Mouse (Mus musculus): ENCODE measurements around the gene Commd9. TPM values are rescaled to one million over a fixed set of nuclear protein-coding genes. Genes with fewer than 3 reads are reported as not detected.

Commd9 gene
- polyA plus RNA-seq (2012; rRNA removed): 31.7 and 39.3 TPM in 2 replicates

DNA sequence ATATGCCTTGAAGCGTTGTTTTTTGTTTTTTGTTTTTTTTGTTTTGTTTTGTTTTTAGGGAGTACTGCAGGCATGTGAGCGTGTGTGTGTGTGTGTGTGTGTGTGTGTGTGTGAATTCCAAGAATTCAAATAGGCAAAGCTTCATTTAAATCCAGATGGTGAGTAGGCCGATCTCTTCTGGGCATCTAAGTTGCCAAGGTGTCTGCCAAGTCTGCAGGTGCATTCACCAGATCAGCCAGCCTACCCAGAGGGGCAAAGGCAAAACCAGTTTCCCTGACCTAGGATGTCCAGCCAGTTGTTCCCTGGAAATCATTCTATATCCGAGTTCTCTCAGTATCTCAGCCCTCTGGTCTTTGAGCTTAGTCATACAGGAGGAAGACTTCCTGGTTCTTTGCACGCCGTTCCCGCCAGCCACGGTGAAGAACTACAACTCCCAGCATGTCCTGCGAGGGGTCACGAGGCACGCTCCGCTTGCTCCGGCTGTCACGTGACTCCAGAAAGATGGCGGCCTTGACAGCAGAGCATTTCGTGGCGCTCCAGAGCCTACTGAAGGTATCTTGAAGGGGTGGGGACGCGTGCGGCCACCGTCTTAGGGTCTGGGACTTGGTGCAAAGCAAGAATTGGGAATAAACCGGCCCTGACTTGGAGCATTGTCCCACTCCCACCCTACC lies at the start of gene Commd9:
Commd9 (plus strand) TSS at position 480 of the 671 bp plus-strand sequence.

DNA sequence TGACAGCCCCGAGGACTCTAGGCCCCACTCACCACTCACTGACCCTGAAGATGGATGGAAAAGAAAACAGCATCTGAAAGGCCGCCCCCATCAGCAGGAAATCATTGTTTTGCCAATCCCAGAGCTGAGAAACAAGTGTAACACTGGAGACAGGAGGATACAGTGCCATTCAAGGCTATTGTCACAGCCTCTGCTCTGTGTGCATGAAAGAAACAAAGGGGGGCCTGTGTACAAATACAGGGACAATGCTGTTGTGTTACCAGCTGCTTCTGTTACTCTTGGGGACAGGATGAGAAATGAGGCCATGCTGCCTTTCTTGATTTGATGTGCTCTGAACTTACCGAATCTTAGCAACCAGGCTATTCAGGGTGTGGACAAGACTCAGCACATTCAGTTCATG lies 3.0 kb upstream of the Commd9 start, which contains the start of gene Prr5l:
Prr5l (minus strand) TSS at position 30 of the 400 bp plus-strand sequence.

Other genes starting within 250 kb of the Commd9 start
- 0.02 TPM in 1 of 2 replicates, not detected in the other for gene Rag1, start 236.7 kb upstream of the Commd9 start, polyA plus RNA-seq (2012; rRNA removed)
- gene B230118H07Rik, start 236.7 kb upstream of the Commd9 start, polyA plus RNA-seq (2012; rRNA removed): 1.8 and 3.4 TPM in 2 replicates
- gene Traf6, start 207.8 kb upstream of the Commd9 start, polyA plus RNA-seq (2012; rRNA removed): 10.8 and 12.5 TPM in 2 replicates
- gene Prr5l, start 3.2 kb upstream of the Commd9 start, polyA plus RNA-seq (2012; rRNA removed): 8.8 and 9.1 TPM in 2 replicates